Mouse (Mus musculus) spleen, postnatal 0 days (tissue): ENCODE data around the gene Gm10230. TPM values are rescaled to one million over a fixed set of nuclear protein-coding genes. Genes with fewer than 3 reads are reported as not detected.

Source experiments
- polyA plus RNA-seq: library from polyadenylated mRNA; unstranded; fragments of >200 nt; fragmentation: Nextera tagmentation; extraction: Ambion mirVana; gene quantifications from 2 replicates; pipeline ENCODE4 v1.2.1, GENCODE M21; 2015

Gm10230 gene
- not detected in 2 replicates for polyA plus RNA-seq

DNA sequence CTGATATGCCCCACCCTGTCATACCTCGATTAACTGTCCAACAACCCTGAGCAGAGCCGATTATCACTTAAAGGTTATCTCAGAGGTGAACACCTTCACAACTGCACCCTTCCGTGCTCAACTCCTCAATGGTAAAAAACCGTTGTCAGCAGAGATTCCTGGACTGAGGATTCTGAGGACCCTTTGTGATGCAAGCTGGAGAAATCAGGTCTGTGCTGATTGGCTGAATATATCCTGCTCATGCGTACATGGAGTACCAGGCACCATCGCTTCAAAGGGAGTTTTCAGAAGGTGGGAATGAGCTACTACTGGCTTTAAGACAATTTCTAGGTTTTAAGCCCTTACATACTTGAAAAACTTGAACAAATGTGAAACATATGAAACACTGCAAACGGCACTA, at the start of gene Gm10230:
Gene Gm10230 (minus strand): TSS at position 101 of the 400 bp plus-strand sequence.

